Mouse (Mus musculus) embryonic facial prominence, embryonic 14.5 days (tissue): ENCODE measurements around the gene Tom1l2. TPM values are rescaled to one million over a fixed set of nuclear protein-coding genes. Genes with fewer than 3 reads are reported as not detected.

Source experiments
- ATAC-seq: fragments of 200-750 bp; cut with Nextera tagmentation; 2 replicates; pipeline ENCODE4 v1.8.0; 2017; ENCODE audit warnings: low read depth, moderate number of reproducible peaks, moderate TSS enrichment
- DNase-seq: peaks from one replicate; pipeline ENCODE4 v3.0.0-alpha.2; 2015; ENCODE audit warnings: low spot score
- H3K27ac ChIP-seq: fragments of 300-500 bp; sonication (generic); replicated peaks from 2 replicates; pipeline ENCODE4 v1.5.1; 2014; ENCODE audit warnings: low read depth, mild to moderate bottlenecking, low read length, moderate library complexity
- H3K27me3 ChIP-seq: fragments of 300-500 bp; sonication (generic); replicated peaks from 2 replicates; pipeline ENCODE4 v1.6.1; 2014; ENCODE audit warnings: low read length; ENCODE audit not compliant: control insufficient read depth, insufficient read depth
- H3K36me3 ChIP-seq: fragments of 300-500 bp; sonication (generic); 2 replicates; pipeline ENCODE4 v1.6.1; 2014; ENCODE audit warnings: low read length, mixed read lengths; ENCODE audit not compliant: control insufficient read depth, insufficient read depth
- H3K4me1 ChIP-seq: fragments of 300-500 bp; sonication (generic); 2 replicates; pipeline ENCODE4 v1.6.1; 2014; ENCODE audit warnings: antibody characterized with exemption, low read length; ENCODE audit not compliant: control insufficient read depth, insufficient read depth
- H3K4me2 ChIP-seq: fragments of 300-500 bp; sonication (generic); 2 replicates; pipeline ENCODE4 v1.6.1; 2014; ENCODE audit warnings: low read depth, mild to moderate bottlenecking, low read length, moderate library complexity, mixed read lengths
- H3K4me3 ChIP-seq: fragments of 300-500 bp; sonication (generic); 2 replicates; pipeline ENCODE4 v1.5.1; 2014; ENCODE audit warnings: low read depth, mild to moderate bottlenecking, low read length
- H3K9ac ChIP-seq: fragments of 300-500 bp; sonication (generic); 2 replicates; pipeline ENCODE4 v1.6.1; 2014; ENCODE audit warnings: low read depth, mild to moderate bottlenecking, low read length, moderate library complexity, mixed read lengths
- H3K9me3 ChIP-seq: fragments of 300-500 bp; sonication (generic); 2 replicates; pipeline ENCODE4 v1.6.1; 2016; ENCODE audit warnings: low read length; ENCODE audit not compliant: control insufficient read depth
- WGBS: fragments of 180-500 bp; shearing (Covaris S2); extraction: QIAGEN DNeasy Blood & Tissue Kit; methylation state at CpG from one replicate; pipeline ENCODE4 v1.1.7; 2014; 5-methylcytosine and 5-hydroxymethylcytosine counted together
- polyA plus RNA-seq: library from polyadenylated mRNA; unstranded; fragments of >200 nt; fragmentation: Nextera tagmentation; extraction: Ambion mirVana; gene quantifications from 2 replicates; pipeline ENCODE4 v1.2.1, GENCODE M21; 2014

Gene Tom1l2
- polyA plus RNA-seq, 1 experiment from 2014 or later = 23.4 TPM

GRCm38 (mm10) chr11:60277164-60277740, 75.5 kb downstream of the Tom1l2 start:
- no peak overlapping the region for H3K9ac ChIP-seq
- no peaks in the 10 kb centered on the region for H3K27me3 ChIP-seq
- H3K4me2 ChIP-seq = no peak overlapping the region
- no peak overlapping the region for H3K27ac ChIP-seq
- H3K4me3 ChIP-seq = no peak overlapping the region
- H3K36me3 ChIP-seq = no peaks in the 10 kb centered on the region
- WGBS = 70% methylated on average over 8 of the region's 8 CpGs
- H3K9me3 ChIP-seq = no peaks in the 10 kb centered on the region
- H3K4me1 ChIP-seq = peaks cover 19% of the 10 kb centered on the region
- no peak for DNase-seq
- ATAC-seq = no peak

- H3K27ac ChIP-seq = no peak overlapping the region
- H3K4me2 ChIP-seq = no peak overlapping the region
- no peaks in the 10 kb centered on the region for H3K27me3 ChIP-seq
- H3K9ac ChIP-seq = no peak overlapping the region
- H3K4me1 ChIP-seq = peaks cover 19% of the 10 kb centered on the region
- no peak overlapping the region for H3K4me3 ChIP-seq
- no peaks in the 10 kb centered on the region for H3K36me3 ChIP-seq
- no peak for ATAC-seq
- no peaks in the 10 kb centered on the region for H3K9me3 ChIP-seq
- WGBS = 79% methylated on average over 6 of the region's 6 CpGs
- no peak for DNase-seq
These were observed 76.2 kb downstream of the Tom1l2 start for GRCm38 (mm10) chr11:60276408-60277093.

- WGBS = 18% methylated on average over 5 of the region's 5 CpGs
- ATAC-seq = peak; percentile 89
- H3K4me2 ChIP-seq = peak overlapping the region; percentile 5; the same call in 1 of the 2 replicates
These were observed 79.4 kb downstream of the Tom1l2 start for GRCm38 (mm10) chr11:60273273-60273805.

DNA sequence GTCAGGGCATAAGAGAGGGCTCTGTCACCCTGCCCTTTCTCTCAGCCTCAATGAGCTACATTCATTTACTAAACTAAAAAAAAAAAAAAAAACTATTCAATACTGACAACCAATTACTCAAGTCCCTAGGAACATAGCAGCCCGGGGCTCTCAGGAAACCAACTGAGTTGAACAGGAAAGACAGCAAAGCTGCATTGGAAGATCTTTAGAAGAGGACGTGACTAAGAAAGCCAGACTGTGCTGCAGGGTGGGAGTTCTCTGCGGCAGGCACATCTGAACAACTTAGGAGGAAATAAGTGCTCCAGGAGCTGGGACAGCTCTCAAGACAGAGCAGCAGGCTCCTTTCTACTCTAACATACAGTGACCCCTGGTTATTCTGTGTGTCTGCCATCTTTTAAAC, 84.1 kb downstream of the Tom1l2 start:
- Histone ChIP-seq H3K27me3 (no peaks in the 10 kb centered on the region), H3K27ac (no peak overlapping the region), H3K9ac (no peak overlapping the region), H3K36me3 (peaks cover 15% of the 10 kb centered on the region; the same call in 1 of the 2 replicates), H3K4me3 (no peak overlapping the region), H3K9me3 (no peaks in the 10 kb centered on the region), H3K4me2 (no peak overlapping the region), H3K4me1 (peaks cover 6% of the 10 kb centered on the region)
- ATAC-seq (0 out of 2 replicates have a peak, but pooled peaks have one; percentile 14), DNase-seq (no peak)
- 45% methylated on average over 3 of the region's 3 CpGs for WGBS

More at GRCm38 (mm10) chr11:60273273-60273805, 79.4 kb downstream of the Tom1l2 start:
- Histone ChIP-seq H3K9ac (no peak overlapping the region), H3K27ac (peak overlapping the region; percentile 84), H3K36me3 (peaks cover 9% of the 10 kb centered on the region; the same call in 1 of the 2 replicates), H3K4me1 (peaks cover 19% of the 10 kb centered on the region), H3K9me3 (no peaks in the 10 kb centered on the region), H3K4me3 (no peak overlapping the region), H3K27me3 (no peaks in the 10 kb centered on the region)
- peak; percentile 93 for DNase-seq

GRCm38 (mm10) chr11:60265271-60265985, 87.3 kb downstream of the Tom1l2 start:
- Histone ChIP-seq H3K27me3 (no peaks in the 10 kb centered on the region), H3K4me3 (no peak overlapping the region), H3K9me3 (no peaks in the 10 kb centered on the region), H3K4me2 (no peak overlapping the region), H3K27ac (no peak overlapping the region), H3K4me1 (no peaks in the 10 kb centered on the region; the same call in 1 of the 2 replicates), H3K36me3 (0 out of 2 replicates have a peak, but pooled peaks cover 10% of the 10 kb centered on the region), H3K9ac (no peak overlapping the region)
- 91% methylated on average over 4 of the region's 4 CpGs for WGBS
- DNase-seq = no peak
- no peak for ATAC-seq

DNA sequence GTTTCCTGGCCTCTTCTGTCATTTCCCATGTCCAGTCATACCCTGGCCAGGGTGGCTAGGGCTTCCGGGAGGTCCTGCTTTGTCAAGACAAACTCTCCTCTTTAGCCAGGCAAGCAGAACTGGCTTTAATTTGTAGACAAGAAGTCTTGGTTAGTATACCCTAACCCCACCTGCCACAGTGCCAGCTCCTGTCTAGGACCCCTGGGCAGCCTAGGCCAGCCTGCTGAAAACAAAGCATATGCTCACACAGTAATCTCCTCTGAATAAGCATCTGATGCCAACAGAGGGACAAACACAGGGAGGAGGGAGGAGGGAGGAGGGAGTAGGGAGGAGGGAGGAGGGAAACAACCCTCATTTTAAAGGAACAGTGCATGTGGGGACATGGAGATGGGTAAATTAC, 88.1 kb downstream of the Tom1l2 start:
- no peak for ATAC-seq
- no peaks in the 10 kb centered on the region for H3K9me3 ChIP-seq
- no peak overlapping the region for H3K4me3 ChIP-seq
- H3K36me3 ChIP-seq = 0 out of 2 replicates have a peak, but pooled peaks cover 6% of the 10 kb centered on the region
- no peak overlapping the region for H3K4me2 ChIP-seq
- no peaks in the 10 kb centered on the region for H3K27me3 ChIP-seq
- H3K27ac ChIP-seq = no peak overlapping the region
- no peak overlapping the region for H3K9ac ChIP-seq
- 90% methylated on average over 1 of the region's 1 CpGs for WGBS
- DNase-seq = no peak
- H3K4me1 ChIP-seq = no peaks in the 10 kb centered on the region; the same call in 1 of the 2 replicates

GRCm38 (mm10) chr11:60262396-60262795, 90.3 kb downstream of the Tom1l2 start:
- Histone ChIP-seq H3K9ac (no peak overlapping the region), H3K4me2 (no peak overlapping the region), H3K27me3 (no peaks in the 10 kb centered on the region), H3K9me3 (no peaks in the 10 kb centered on the region), H3K27ac (no peak overlapping the region), H3K4me3 (no peak overlapping the region), H3K36me3 (peaks cover 14% of the 10 kb centered on the region; the same call in 1 of the 2 replicates), H3K4me1 (no peaks in the 10 kb centered on the region; the same call in 1 of the 2 replicates)
- ATAC-seq (no peak), DNase-seq (no peak)
- 78% methylated on average over 4 of the region's 4 CpGs for WGBS

- 88% methylated on average over 3 of the region's 3 CpGs for WGBS
- Histone ChIP-seq H3K27me3 (no peaks in the 10 kb centered on the region), H3K4me2 (no peak overlapping the region), H3K9me3 (no peaks in the 10 kb centered on the region), H3K9ac (no peak overlapping the region), H3K4me3 (no peak overlapping the region), H3K4me1 (peaks cover 5% of the 10 kb centered on the region), H3K36me3 (peaks cover 19% of the 10 kb centered on the region; the same call in 1 of the 2 replicates), H3K27ac (no peak overlapping the region)
- no peak for ATAC-seq
- no peak for DNase-seq
These were observed 92.0 kb downstream of the Tom1l2 start for GRCm38 (mm10) chr11:60260743-60261142.
